Mouse (Mus musculus): ENCODE data around the gene Clps. TPM values are rescaled to one million over a fixed set of nuclear protein-coding genes. Genes with fewer than 3 reads are reported as not detected.

Clps gene
- polyA plus RNA-seq (2015; fragmentation: Nextera tagmentation; extraction: Ambion mirVana), result 20.5 TPM in 1 of 2 replicates, not detected in the other

DNA sequence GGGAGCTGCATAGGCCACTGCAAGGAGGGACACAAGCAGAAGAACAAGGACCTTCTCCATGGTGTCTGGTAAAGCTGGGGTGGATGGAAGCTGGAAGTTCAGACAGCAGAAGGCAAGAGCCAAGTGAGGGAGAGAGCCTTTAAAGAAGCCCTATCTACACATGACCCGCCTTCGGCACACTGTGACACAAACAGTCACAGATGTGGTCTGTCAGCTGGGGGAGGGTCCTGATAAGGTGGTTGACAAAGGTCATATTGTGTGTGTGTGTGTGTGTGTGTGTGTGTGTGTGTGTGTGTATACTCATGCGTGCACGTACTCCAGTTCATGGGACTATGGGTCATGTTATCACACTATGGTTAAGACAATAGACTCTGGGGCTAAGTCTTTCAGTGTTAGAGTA, at the start of gene Clps:
Gene Clps, minus strand, starts transcription at position 169 of the 400 bp plus-strand sequence.
- WGBS, result 91% methylated on average over 4 of the region's 4 CpGs
- H3K4me2 ChIP-seq, result no peak within 1 kb of the TSS
- no peak within 1 kb of the TSS for H3K9ac ChIP-seq (replicated peaks)
- no peak within 1 kb of the TSS for H3K27ac ChIP-seq (replicated peaks)
- no peaks in the 10 kb centered on the region for H3K9me3 ChIP-seq (replicated peaks)
- H3K4me1 ChIP-seq, result no peaks in the 10 kb centered on the region
- H3K4me3 ChIP-seq (replicated peaks), result no peak within 1 kb of the TSS
- no peak for ATAC-seq (ENCODE audit: low FRiP score)
- no peaks in the 10 kb centered on the region for H3K36me3 ChIP-seq
- no peaks in the 10 kb centered on the region for H3K27me3 ChIP-seq (replicated peaks)

DNA sequence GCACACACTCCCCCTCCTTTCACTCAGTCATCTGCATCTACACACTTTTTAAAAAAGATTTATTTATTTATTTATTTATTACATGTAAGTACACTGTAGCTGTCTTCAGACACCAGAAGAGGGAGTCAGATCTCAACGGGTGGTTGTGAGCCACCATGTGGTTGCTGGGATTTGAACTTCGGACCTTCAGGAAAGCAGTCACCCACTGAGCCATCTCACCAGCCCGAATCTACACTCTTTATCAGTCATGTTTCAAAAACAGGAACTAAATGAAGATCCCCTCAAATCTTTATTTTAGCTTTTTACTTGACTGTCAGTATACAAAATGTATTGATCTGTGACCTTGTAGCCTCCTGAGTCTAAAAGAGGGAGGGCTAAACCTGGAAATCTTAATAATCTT, 49.0 kb upstream of the Clps start:
- WGBS, result 88% methylated on average over 3 of the region's 3 CpGs
- Histone ChIP-seq H3K4me2 (no peak overlapping the region), H3K36me3 (peaks cover 31% of the 10 kb centered on the region), H3K9ac (replicated peaks) (no peak overlapping the region), H3K4me1 (0 out of 2 replicates have a peak, but pooled peaks cover 2% of the 10 kb centered on the region), H3K27ac (replicated peaks) (no peak overlapping the region), H3K9me3 (replicated peaks) (no peaks in the 10 kb centered on the region), H3K27me3 (replicated peaks) (no peaks in the 10 kb centered on the region), H3K4me3 (replicated peaks) (no peak overlapping the region)
- ATAC-seq (ENCODE audit: low FRiP score), result no peak

DNA sequence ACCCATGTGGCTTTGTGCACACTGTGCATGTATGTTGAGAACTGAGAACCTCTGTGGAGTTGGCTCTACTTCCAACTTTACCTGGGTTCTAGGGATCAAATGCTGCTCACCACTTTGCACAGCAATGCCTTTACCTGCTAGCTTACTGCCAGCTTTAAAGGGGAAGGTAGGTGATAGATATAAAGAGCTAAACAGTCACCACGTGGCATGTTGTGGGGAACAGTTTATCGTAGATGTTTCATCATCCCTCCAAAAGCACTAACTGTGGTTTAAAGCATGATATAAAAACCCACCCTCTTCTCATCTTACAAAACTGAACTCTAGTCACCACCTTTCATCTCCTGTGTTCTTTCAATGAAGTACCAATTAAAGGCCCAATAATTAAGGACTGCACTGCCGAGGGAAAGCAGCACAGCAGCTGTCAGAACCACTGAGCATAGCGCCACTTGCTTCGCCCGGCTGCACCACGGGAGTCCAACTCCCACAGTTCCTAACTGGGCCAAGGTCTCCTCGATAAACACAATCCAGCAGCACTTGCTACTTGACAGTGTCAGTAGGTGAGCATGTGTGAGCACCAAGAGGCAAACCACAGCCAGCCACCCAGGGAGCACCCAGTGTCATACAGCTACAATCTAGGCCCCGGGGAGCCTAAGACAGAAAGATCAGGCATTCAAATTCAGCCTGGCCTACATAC, 41.1 kb upstream of the Clps start:
- Histone ChIP-seq H3K9me3 (replicated peaks) (no peaks in the 10 kb centered on the region), H3K36me3 (peaks cover 85% of the 10 kb centered on the region), H3K4me3 (replicated peaks) (no peak overlapping the region), H3K27me3 (replicated peaks) (no peaks in the 10 kb centered on the region), H3K4me2 (no peak overlapping the region), H3K4me1 (no peaks in the 10 kb centered on the region), H3K27ac (replicated peaks) (no peak overlapping the region), H3K9ac (replicated peaks) (no peak overlapping the region)
- no peak for ATAC-seq (ENCODE audit: low FRiP score)
- WGBS, result 75% methylated on average over 9 of the region's 9 CpGs

DNA sequence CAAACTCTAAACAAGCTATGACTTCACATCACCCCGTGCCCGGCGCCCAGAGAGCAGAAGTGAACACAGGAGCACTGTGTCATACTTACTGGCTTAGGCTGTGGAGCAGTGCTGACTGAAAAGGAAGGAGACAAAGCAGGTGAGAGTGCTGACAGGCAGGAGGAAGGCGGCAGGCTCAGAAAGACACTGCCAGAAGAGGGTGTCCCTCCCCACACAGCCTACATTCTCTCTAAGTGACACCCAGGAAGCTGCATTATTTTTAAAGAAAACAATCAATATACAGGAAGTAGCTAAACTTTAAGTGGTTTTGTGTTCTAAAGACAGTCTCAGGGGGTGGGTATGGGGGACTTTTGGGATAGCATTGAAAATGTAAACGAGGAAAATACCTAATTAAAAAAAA, 40.2 kb upstream of the Clps start:
- Histone ChIP-seq H3K4me1 (no peaks in the 10 kb centered on the region), H3K36me3 (peaks cover 86% of the 10 kb centered on the region), H3K9me3 (replicated peaks) (no peaks in the 10 kb centered on the region), H3K4me2 (no peak overlapping the region), H3K9ac (replicated peaks) (no peak overlapping the region), H3K27ac (replicated peaks) (no peak overlapping the region), H3K4me3 (replicated peaks) (no peak overlapping the region), H3K27me3 (replicated peaks) (no peaks in the 10 kb centered on the region)
- ATAC-seq (ENCODE audit: low FRiP score), result no peak
- 91% methylated on average over 5 of the region's 5 CpGs for WGBS

DNA sequence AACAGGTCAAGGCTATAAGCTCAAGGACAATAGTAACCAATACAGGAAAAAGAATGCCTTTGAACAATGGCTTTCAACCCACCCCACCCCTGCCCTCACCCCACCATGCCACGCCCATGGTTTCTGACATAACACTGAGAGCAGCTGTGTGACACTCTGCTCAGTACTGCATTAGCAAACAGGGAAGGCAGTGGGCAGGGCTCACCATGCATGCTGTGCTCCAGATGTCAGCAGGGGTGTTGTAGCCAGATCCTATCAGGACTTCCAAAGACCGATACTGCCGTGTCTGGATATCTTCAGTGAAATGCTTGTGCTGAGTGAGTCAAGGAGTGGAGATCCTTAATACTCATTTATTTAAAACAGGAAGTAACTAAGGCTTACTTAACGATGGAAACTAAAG, 33.4 kb upstream of the Clps start:
- 72% methylated on average over 4 of the region's 4 CpGs for WGBS
- H3K27ac ChIP-seq (replicated peaks), result no peak overlapping the region
- no peak for ATAC-seq (ENCODE audit: low FRiP score)

DNA sequence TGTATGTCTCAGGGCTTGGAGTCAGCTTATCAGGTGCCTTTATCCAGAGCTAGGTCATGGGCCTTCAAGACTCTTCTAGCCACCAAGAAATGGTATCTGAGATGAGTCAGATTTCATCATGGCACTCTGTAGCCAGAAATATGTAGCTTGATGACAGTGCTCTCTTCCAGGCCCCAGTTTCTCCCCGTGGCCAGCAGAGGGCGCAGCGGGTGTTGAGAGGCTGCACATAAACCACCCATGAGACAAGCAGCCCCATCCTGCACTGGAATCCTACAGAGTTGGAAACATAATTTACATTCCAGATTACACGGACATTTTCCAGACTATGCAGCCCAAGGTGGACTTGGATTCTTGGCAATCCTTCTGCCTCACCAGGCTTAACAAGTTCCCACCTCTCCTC, 32.4 kb upstream of the Clps start:
- WGBS, result 25% methylated on average over 4 of the region's 4 CpGs
- Histone ChIP-seq H3K9me3 (replicated peaks) (no peaks in the 10 kb centered on the region), H3K36me3 (peaks cover 81% of the 10 kb centered on the region), H3K4me1 (no peaks in the 10 kb centered on the region), H3K4me2 (no peak overlapping the region), H3K27ac (replicated peaks) (no peak overlapping the region), H3K27me3 (replicated peaks) (no peaks in the 10 kb centered on the region), H3K9ac (replicated peaks) (no peak overlapping the region), H3K4me3 (replicated peaks) (no peak overlapping the region)
- no peak for ATAC-seq (ENCODE audit: low FRiP score)

More for the DNA sequence above, 33.4 kb upstream of the Clps start:
- Histone ChIP-seq H3K9me3 (replicated peaks) (no peaks in the 10 kb centered on the region), H3K9ac (replicated peaks) (no peak overlapping the region), H3K27me3 (replicated peaks) (no peaks in the 10 kb centered on the region), H3K4me2 (no peak overlapping the region), H3K36me3 (peaks cover 80% of the 10 kb centered on the region), H3K4me3 (replicated peaks) (no peak overlapping the region), H3K4me1 (no peaks in the 10 kb centered on the region)

DNA sequence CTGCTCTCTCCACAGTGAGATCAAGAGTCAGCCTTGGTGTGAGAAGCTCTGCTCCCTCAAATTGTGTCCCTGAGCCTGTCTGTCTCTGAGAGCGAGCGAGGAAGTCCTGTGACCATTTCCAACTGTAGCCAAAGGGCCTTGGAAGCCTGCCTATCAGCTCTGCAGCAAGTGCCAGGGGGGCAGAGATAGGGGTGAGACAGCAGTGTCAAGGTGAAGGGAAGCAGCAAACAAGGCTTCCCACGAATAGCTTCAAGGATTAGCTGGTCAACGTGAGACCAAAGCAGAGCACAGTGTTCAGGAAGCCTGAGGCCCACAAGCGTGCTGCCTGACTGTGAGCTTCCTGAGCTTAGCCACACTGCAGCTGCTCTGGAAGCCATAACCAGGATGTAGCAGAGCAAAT, 30.9 kb upstream of the Clps start:
- Histone ChIP-seq H3K9ac (replicated peaks) (no peak overlapping the region), H3K4me2 (no peak overlapping the region), H3K36me3 (peaks cover 79% of the 10 kb centered on the region), H3K27me3 (replicated peaks) (no peaks in the 10 kb centered on the region), H3K27ac (replicated peaks) (no peak overlapping the region), H3K4me3 (replicated peaks) (no peak overlapping the region), H3K9me3 (replicated peaks) (no peaks in the 10 kb centered on the region), H3K4me1 (no peaks in the 10 kb centered on the region)
- 94% methylated on average over 5 of the region's 5 CpGs for WGBS
- no peak for ATAC-seq (ENCODE audit: low FRiP score)

DNA sequence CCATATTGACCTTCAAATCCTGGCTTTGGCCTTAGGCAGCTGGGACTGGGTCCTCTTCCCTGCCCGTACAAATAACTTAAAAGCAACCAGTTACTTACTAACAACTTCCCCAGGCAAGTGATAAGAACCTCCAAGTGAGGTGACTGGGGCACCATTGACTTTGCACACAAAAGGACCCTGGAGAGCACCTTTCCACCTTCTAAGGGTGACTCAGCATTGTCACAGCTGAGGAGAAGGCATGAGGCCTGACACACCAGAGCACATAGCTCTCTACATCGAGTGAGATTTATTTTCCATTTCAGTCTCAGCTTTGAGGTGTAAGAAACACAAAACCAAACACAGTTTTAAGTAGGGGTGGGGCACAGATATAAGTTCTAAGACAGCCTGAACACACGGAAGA, 30.0 kb upstream of the Clps start:
- whole genome bisulfite sequencing, result 87% methylated on average over 3 of the region's 3 CpGs
- no peak overlapping the region for H3K9ac ChIP-seq (replicated peaks)
- H3K4me1 ChIP-seq, result no peaks in the 10 kb centered on the region
- H3K36me3 ChIP-seq, result peaks cover 70% of the 10 kb centered on the region
- ATAC-seq (ENCODE audit: low FRiP score), result no peak
- no peak overlapping the region for H3K4me3 ChIP-seq (replicated peaks)
- no peaks in the 10 kb centered on the region for H3K27me3 ChIP-seq (replicated peaks)
- H3K9me3 ChIP-seq (replicated peaks), result no peaks in the 10 kb centered on the region
- H3K4me2 ChIP-seq, result no peak overlapping the region
- no peak overlapping the region for H3K27ac ChIP-seq (replicated peaks)

DNA sequence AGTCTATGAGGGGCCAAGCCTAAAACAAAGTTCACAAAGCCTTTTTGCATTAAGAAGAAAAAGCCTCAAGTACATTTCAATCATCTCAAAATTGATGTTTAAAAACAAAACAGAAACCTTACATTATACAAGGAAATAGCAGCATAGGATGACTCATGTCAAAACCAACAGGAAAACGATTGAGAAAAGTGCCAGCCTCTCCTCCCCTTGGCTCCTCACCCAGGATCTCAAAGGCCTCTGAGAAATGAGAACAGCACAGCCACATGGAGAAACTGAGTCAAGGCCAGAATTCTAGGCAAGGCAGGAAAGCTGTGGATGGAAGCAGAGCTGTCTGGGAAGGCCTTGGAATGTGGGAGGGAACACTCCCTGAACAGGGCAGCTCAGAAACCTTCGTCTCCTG, 28.0 kb upstream of the Clps start:
- 85% methylated on average over 2 of the region's 2 CpGs for WGBS

DNA sequence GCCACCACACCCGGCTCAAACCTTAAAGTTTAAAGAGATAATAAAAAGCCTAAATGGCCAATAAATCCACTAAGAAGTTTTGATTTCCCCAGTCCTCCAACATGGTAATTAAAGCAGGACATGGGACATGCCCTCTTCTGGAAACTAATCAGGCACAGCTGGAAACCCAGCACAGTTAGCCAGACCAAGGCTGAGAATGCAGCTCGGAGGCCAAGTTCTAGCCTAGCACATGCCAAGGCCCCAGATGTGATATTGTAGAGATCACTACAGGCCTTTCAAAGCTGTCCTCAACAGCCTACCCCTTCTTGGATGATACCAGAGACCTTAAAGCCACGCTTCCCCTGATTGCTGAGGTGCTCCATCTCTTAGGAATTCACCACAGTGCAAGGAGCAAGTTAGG, 25.9 kb upstream of the Clps start:
- Histone ChIP-seq H3K27me3 (replicated peaks) (no peaks in the 10 kb centered on the region), H3K4me3 (replicated peaks) (no peak overlapping the region), H3K36me3 (peaks cover 42% of the 10 kb centered on the region), H3K9me3 (replicated peaks) (no peaks in the 10 kb centered on the region), H3K4me2 (no peak overlapping the region), H3K27ac (replicated peaks) (no peak overlapping the region), H3K4me1 (no peaks in the 10 kb centered on the region), H3K9ac (replicated peaks) (no peak overlapping the region)
- 83% methylated on average over 3 of the region's 3 CpGs for WGBS
- ATAC-seq (ENCODE audit: low FRiP score), result no peak

More for the DNA sequence above, 28.0 kb upstream of the Clps start:
- no peak overlapping the region for H3K27ac ChIP-seq (replicated peaks)
- no peaks in the 10 kb centered on the region for H3K27me3 ChIP-seq (replicated peaks)
- no peak overlapping the region for H3K9ac ChIP-seq (replicated peaks)
- H3K4me2 ChIP-seq, result no peak overlapping the region
- H3K9me3 ChIP-seq (replicated peaks), result no peaks in the 10 kb centered on the region
- H3K4me3 ChIP-seq (replicated peaks), result no peak overlapping the region
- no peak for ATAC-seq (ENCODE audit: low FRiP score)
- H3K36me3 ChIP-seq, result peaks cover 62% of the 10 kb centered on the region
- no peaks in the 10 kb centered on the region for H3K4me1 ChIP-seq

DNA sequence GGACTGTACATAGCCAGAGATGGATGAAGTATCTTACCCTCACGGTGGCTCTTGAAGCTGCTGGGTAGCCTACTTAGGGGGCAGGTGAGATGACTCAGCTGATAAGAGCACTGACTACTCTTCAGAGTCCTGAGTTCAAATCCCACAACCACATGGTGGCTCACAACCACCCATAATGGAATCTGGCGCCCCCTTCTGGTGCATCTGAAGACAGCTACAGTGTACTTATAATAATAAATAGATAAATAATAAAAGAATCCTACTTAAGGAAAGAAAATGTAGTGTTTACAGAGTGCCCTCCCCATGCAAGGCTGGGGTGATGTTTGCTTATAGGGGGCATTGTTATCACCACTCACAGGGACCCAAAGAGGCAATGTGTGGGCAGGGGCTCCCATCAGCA, 20.5 kb upstream of the Clps start:
- Histone ChIP-seq H3K27me3 (replicated peaks) (no peaks in the 10 kb centered on the region), H3K27ac (replicated peaks) (no peak overlapping the region), H3K4me2 (no peak overlapping the region), H3K4me3 (replicated peaks) (no peak overlapping the region), H3K9me3 (replicated peaks) (no peaks in the 10 kb centered on the region), H3K9ac (replicated peaks) (no peak overlapping the region), H3K4me1 (peaks cover 3% of the 10 kb centered on the region; the same call in 1 of the 2 replicates), H3K36me3 (no peaks in the 10 kb centered on the region)
- WGBS, result 60% methylated on average over 2 of the region's 2 CpGs
- ATAC-seq (ENCODE audit: low FRiP score), result no peak

DNA sequence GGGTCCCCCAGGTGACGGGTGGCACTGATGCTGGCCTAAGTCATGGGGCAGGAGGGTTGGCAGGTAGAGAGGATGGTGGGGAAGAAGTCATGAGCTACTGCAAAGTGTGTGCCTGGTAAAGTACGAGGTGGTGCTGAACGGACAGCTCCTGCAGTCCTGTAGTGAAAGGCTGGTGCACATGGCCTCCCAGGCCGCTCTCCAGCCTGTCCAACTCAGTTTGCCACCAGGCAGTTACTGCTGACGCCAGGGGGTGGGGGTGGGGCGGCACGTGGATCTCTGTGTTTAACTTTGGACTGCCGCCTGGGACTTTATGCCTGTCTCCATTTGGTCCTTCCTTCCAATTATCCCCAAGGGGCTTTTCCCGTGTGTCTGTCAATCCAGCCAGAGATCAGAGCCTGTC, 19.8 kb upstream of the Clps start:
- 3% methylated on average over 9 of the region's 9 CpGs for whole genome bisulfite sequencing
- Histone ChIP-seq H3K27ac (replicated peaks) (no peak overlapping the region), H3K4me2 (no peak overlapping the region), H3K9ac (replicated peaks) (no peak overlapping the region), H3K9me3 (replicated peaks) (no peaks in the 10 kb centered on the region), H3K4me3 (replicated peaks) (no peak overlapping the region), H3K36me3 (no peaks in the 10 kb centered on the region), H3K27me3 (replicated peaks) (no peaks in the 10 kb centered on the region), H3K4me1 (peaks cover 8% of the 10 kb centered on the region)
- no peak for ATAC-seq (ENCODE audit: low FRiP score)
